Mouse (Mus musculus): ENCODE data around the gene Eef1akmt2.

The Eef1akmt2 gene

DNA sequence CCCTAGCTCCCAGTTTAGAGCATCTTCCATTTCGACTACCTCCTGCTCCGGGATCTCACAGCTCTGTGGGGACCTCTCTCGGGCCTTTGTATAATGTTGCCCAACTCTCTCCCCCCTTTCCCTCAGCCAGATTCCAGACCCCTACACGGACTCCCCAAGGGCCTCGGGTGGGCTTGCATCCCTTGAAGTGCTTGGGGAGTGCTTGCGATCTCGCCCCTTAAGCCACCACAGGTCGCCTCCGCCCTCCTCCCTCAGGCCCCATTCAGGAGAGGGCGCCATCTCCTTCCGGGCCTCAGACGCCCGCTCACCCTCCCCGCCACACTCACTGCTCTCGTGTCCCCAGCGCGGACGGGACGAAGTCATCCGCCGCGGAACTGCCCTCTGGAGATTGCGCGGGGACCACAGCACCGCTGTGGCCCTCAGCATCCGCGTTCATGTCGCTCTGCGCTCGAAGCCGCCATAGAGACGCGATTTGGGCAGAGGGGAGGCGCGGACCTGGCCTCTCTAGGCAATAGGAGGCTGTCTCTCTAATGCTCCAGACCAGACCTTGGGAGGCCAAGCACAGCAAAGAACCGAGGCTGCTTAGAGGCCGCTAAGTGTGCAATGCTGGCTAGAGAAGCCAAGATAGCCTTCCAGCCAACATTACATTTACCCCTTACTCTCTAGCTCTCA lies at the start of gene Eef1akmt2:
Gene Eef1akmt2, minus strand, starts transcription at position 501 of the 672 bp plus-strand sequence.
- peak; percentile 92 for DNase-seq (ENCODE audit: low read depth, low spot score)

- no peak for DNase-seq (ENCODE audit: low read depth, low spot score)
Measured at GRCm38 (mm10) chr7:132900826-132901531, 48.5 kb upstream of the Eef1akmt2 start.

GRCm38 (mm10) chr7:132898234-132898633 lies 45.8 kb upstream of the Eef1akmt2 start:
- peak; percentile 71 for DNase-seq (ENCODE audit: low read depth, low spot score)

DNA sequence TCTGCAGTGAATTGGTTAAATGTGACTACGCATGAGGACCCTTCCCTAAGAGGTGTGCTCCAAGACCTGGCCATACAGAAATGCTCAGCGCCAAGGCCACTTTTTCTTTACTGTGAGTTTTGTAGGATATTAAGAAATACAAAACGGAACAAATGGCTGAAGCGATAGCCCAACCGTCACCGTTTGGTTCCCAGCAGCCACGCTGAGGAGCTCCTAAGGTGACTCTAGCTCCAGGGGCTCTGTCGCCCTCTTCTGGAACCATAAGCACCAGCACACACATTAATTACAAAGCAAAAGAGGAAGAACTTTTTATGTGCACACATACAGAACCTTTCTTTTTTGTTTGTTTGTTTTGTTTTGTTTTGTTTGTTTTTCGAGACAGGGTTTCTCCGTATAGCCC lies 44.8 kb upstream of the Eef1akmt2 start:
- peak; percentile 71 for DNase-seq (ENCODE audit: low read depth, low spot score)

DNA sequence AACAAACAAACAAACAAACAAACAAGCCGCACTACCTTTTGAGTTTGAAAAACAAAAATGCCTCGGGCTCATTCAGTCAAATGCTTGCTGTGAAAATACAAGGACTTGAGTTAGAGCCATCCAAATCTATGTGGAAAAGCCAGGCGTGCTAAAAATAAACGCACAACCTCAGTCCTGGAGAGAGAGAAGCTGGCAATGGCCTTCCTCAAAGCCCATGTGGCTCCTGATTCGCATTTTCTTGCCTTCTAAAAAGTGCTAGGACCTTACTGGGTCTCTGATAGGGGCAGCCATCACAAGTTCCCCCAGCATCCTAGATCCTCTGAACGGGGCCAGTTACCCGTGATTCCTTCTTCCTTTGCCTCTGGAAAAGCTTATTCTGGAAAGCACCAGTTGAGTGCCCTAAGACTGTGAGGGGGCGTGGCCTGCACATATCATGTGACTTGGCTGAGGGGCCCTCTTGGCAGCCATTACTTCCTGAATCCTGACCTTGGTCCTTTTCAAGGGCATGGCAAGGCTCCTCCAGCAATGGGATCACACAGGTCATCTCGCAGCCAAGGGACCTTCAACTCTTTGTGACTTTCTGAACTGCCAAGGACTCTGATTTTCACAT lies 43.8 kb upstream of the Eef1akmt2 start:
- DNase-seq (ENCODE audit: low read depth, low spot score), result peak; percentile 83

DNA sequence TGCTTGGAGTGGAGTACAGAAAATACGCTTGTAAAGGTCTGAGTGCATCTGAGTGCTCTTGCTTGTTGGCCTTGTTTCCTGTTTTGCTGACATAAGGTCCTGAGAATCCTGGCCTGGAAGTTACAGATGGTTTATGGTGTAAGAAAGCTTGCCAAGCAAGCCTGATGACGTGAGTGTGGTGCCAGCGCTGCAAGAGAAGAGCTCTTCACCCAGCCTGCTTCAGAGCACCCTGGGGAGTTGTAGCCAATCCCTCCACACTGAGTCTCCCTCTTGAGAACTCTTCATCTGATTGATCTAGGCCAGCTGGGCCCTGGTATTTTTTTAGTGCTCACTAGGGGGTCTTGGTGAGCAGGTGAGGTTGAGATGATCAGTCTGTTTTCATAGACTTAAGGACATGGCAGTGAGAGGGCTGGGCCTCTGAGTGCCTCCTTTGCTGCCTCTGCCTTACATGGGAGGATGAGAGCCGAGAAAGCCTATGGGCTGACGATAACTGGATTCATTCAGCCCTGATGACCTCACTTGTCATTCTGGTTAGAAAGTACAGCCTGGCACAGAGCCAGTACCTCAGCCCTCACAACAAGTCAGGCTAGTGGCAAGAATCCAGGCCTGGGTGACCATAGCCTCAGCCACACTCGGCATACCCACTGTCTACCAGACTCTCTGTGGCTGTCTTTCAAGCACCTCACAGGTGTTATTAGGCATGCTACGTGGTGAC lies 42.5 kb upstream of the Eef1akmt2 start:
- DNase-seq (ENCODE audit: low read depth, low spot score), result no peak

- DNase-seq (ENCODE audit: low read depth, low spot score), result no peak
Measured at GRCm38 (mm10) chr7:132893336-132893735, 40.9 kb upstream of the Eef1akmt2 start.

DNA sequence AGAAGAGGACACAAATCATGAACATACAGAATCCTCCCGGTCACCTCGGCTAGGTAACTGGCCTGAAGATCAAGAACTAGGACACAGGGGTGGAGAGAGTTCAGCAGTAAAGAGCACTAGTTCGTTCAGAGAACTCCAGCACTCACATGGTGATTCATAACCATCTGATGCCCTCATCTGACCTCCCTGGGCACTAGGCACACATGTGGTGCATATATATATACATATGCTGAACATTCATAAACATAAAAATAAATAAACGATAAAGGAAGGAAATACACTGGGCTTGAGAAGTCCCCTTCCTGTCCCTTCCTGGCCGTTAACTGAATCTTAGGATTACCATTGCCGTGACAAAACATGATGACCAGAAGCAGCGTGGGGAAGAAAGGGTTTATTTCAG lies 40.3 kb upstream of the Eef1akmt2 start:
- DNase-seq (ENCODE audit: low read depth, low spot score), result no peak

- DNase-seq (ENCODE audit: low read depth, low spot score), result no peak
Measured at GRCm38 (mm10) chr7:132892311-132892661, 39.8 kb upstream of the Eef1akmt2 start.

- no peak for DNase-seq (ENCODE audit: low read depth, low spot score)
Measured at GRCm38 (mm10) chr7:132891561-132892310, 39.3 kb upstream of the Eef1akmt2 start.

DNA sequence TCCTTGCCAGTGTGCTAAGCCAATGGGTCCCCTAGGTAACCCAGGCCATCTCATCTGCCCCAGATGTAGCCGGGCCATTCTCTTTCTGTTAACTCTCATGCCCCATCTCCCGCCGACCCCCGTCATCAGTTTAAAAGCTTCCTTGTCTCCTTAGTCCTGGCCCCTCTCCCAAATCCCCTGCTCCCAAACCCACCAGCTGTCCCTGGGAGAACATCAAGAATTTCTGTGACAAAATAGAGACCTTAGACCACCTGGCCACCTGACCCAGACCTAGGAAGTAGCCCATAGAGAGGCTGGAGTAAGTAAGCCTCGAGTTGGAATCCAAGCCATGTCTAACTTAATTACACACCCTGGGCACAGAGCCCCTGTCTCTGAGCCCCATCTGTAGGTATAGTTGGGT lies 37.7 kb upstream of the Eef1akmt2 start:
- no peak for DNase-seq (ENCODE audit: low read depth, low spot score)

- peak; percentile 19 for DNase-seq (ENCODE audit: low read depth, low spot score)
Measured at GRCm38 (mm10) chr7:132889691-132890090, 37.2 kb upstream of the Eef1akmt2 start.

DNA sequence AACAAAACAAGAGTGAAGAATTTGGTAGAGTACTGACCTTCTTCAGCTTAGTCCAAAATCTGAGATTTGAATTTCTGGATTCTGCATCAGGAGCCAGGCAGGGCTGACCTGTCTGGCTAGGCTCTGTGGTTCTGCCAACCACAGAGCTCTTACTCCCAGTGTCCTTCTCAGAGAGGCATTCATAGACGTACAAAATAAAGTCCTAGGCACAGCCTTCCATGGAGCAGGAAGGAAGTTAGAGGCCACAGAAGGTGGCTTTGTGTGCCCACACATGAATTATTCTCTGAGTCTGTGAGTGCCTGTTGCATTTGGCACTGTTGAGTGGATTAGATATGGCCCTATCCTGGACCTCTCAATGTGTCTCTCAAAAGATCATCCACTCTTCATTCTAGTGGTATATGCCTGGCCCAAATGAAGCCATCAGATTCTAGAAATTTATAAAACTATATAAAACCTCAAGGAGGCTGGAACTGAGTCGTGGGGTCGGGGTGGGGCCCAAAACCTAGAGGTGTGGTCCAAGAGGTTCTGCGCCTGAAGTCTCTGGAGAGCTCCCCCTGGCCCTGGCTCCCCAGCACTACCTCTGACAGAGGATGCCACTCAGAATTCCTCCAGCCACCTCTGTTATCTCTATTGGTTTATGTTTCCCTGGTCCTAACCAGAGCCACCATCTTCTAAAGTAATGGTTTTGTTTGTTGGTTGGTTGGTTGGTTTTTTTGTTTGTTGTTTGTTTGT lies 36.2 kb upstream of the Eef1akmt2 start:
- no peak for DNase-seq (ENCODE audit: low read depth, low spot score)

DNA sequence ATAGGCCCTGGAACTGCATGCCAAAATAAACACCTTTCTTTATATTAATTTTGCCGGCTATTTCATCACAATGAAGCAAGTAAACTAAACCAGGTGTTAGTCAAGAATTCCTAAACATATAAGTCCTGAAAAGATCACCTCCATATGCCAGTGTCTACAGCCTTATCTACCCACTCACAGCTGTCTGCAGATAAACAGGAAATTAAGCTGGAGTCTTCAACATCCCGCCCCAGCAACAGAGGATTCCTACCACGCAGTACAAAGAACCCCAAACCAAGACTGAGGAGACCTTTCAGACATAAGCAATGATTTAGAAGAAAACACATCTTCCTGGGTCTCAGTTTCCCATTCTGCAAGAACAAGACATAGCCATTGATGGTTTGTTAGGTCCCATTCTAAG lies 35.6 kb upstream of the Eef1akmt2 start:
- DNase-seq (ENCODE audit: low read depth, low spot score), result no peak

- no peak for DNase-seq (ENCODE audit: low read depth, low spot score)
Measured at GRCm38 (mm10) chr7:132887019-132887804, 34.7 kb upstream of the Eef1akmt2 start.

DNA sequence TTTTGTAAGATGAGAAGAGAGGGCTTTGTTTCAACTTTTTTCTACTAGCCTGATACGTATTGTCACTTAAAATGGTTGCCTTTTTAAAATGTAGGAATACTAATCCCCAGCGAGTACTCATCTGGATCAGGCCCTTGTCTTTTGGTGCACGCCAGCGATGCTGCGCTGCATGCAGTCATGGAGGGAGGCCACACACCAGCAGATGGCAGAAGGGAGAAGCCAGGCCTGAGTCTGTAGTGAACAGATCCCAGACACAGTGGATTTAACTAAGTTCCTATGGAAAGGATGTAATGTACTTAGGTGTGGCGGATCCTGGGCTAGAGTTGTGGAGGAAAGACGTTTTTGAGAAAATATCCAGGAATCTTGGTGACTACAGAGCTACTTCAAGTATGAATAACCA lies 31.6 kb upstream of the Eef1akmt2 start:
- no peak for DNase-seq (ENCODE audit: low read depth, low spot score)

GRCm38 (mm10) chr7:132882343-132882742 lies 29.9 kb upstream of the Eef1akmt2 start:
- peak; percentile 59 for DNase-seq (ENCODE audit: low read depth, low spot score)

DNA sequence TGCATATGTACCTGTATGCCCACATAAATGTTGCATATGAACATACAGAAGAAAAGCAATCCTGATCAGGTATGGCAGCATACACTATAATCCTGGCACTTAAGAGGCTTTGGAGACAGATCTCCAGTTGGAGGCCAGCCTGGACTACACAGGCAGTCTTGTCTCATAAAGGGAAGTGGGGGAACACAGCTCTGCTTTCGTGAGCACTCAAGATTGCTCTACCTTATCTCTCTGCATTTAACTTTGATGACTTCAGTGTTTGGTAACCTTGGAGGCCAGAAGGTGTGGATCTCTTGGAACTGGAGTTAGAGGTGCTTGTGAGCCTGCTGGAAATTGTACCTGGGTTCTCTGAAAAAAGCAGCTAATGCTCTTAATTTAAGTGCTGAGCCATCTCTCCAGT lies 27.8 kb upstream of the Eef1akmt2 start:
- DNase-seq (ENCODE audit: low read depth, low spot score), result no peak

GRCm38 (mm10) chr7:132875391-132876086 lies 23.1 kb upstream of the Eef1akmt2 start:
- no peak for DNase-seq (ENCODE audit: low read depth, low spot score)

All from ES-CJ7 (cell line).